Mouse (Mus musculus) bone marrow, adult 2 months (tissue): ENCODE measurements around the gene Magea2. TPM values are rescaled to one million over a fixed set of nuclear protein-coding genes. Genes with fewer than 3 reads are reported as not detected.
"Not testable (repeated sequence)": the region's sequence is repeated elsewhere in the genome, so short reads cannot be mapped to it uniquely, and the experiment has no call there.

ENCODE experiments used
- H3K27ac ChIP-seq: fragments of 200-500 bp; 2 replicates; pipeline ENCODE4 v1.5.1; 2012; ENCODE audit warnings: low read depth, mild to moderate bottlenecking, control low read depth, inconsistent platforms, low read length; ENCODE audit not compliant: control insufficient read depth, poor library complexity, insufficient read depth
- H3K4me1 ChIP-seq: fragments of 200-500 bp; 2 replicates; pipeline ENCODE4 v1.6.1; 2011; ENCODE audit warnings: low read length; ENCODE audit not compliant: control insufficient read depth, insufficient read depth
- H3K4me3 ChIP-seq: fragments of 200-500 bp; replicated peaks from 2 replicates; pipeline ENCODE3; 2011; ENCODE audit warnings: mild to moderate bottlenecking, low read depth, low read length, control low read depth; ENCODE audit not compliant: control insufficient read depth
- CTCF ChIP-seq: fragments of 200-500 bp; IDR thresholded peaks from 2 replicates; pipeline ENCODE4 v1.5.1; 2011; ENCODE audit warnings: low read length, control low read depth; ENCODE audit not compliant: control insufficient read depth, insufficient read depth
- POLR2A ChIP-seq: fragments of 200-500 bp; IDR thresholded peaks from 2 replicates; pipeline ENCODE4 v1.6.1; 2011; ENCODE audit warnings: low read depth, mild to moderate bottlenecking, control low read depth, low read length, borderline replicate concordance; ENCODE audit not compliant: control insufficient read depth
- WGBS: fragments of 180-500 bp; shearing (Covaris S2); methylation state at CpG from one replicate; pipeline ENCODE4 v1.1.7; 2018; 5-methylcytosine and 5-hydroxymethylcytosine counted together
- polyA plus RNA-seq: library from polyadenylated mRNA; stranded (reverse); fragments of >200 nt; gene quantifications from 2 replicates; pipeline ENCODE4 v1.2.4, GENCODE M21; 2011; ENCODE audit warnings: low replicate concordance; ENCODE audit not compliant: missing spikeins, insufficient read depth, insufficient read length

Magea2 gene
- not detected in 2 replicates for polyA plus RNA-seq

DNA sequence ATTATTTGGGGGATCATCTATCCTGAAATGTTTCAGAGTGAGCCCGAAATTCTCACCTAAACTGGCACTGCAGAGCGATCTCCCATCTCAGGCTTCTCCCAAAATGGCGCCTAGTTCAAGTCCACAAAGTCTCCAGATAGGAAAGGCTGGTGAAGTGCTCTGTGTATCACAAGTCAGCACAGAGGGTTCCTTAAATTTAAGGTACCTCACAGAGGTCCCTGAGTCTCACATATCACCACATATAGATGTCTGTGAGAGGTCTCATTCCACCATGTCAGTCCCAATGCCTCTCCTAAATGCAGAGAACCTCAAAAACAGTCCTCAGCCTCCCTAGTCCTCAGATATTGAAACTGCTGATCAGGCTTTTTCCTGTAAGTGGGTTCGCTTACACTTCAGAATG, at the start of gene Magea2:
TSS of gene Magea2 (minus strand) at position 101 of the 400 bp plus-strand sequence.
- not testable (repeated sequence) for H3K4me1 ChIP-seq, H3K27ac ChIP-seq, H3K4me3 ChIP-seq
- 77% methylated on average over 4 of the region's 4 CpGs for WGBS

DNA sequence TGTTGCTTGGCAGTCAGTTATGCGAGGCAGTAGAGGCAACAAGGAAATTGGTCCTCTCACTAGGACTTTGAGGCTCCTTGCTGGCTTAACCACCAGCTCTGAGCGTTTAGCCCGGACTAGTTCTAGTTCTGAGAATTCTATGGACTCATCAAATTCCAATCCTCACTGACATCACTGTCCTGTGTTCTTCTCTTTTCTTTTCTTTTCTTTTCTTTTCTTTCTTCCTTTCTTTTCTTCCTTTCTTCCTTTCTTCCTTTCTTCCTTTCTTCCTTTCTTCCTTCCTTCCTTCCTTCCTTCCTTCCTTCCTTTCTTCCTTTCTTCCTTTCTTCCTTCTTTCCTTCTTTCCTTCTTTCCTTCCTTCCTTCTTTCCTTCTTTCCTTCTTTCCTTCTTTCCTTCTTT, 34.8 kb upstream of the Magea2 start, which contains the start of gene Cldn34b2:
TSS of gene Cldn34b2 (minus strand) at position 101 of the 400 bp plus-strand sequence.
- H3K4me3 ChIP-seq, H3K4me1 ChIP-seq, H3K27ac ChIP-seq: not testable (repeated sequence)
- WGBS: 76% methylated on average over 3 of the region's 3 CpGs

DNA sequence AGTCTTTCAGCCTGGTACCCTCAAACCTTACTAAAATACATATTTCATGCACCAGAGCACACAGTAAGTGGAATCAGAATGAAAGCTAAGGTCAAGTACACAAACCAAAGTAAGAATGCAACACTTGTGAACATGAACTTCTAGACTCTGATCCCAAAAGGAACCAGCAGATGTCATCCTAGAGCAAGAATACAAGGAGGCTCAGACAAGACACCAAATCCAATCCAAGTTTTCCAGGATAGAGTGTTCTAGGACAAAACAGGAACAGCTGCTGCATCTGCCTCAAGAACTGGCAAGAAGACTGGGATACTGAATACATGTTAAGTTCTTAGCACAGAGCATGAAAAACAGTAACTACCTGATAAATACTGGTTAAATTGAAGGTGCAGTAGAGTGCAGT, 4.6 kb upstream of the Magea2 start:
- no peak for TF ChIP-seq CTCF
- no peak for TF ChIP-seq POLR2A
- Histone ChIP-seq H3K4me3 (no peak overlapping the region), H3K27ac (no peak overlapping the region), H3K4me1 (no peaks in the 10 kb centered on the region)

DNA sequence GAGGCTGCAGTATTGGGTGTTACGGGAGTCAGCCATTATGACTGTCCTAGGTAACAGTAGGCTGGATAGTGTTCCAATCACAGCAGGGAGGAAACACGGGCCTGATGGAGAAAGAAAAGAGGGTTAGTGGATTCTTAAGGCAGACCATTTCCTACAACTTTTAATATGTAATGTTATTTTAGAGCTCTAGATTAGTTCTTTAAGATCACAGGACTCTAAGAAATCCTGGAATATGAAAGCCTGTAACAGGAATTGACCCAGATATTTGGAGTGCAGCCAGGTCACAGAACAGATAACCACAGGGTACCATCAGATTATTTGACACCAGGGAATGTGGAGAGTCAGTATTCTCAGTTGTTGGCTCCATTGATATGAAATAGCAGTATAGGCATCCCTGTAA, 3.8 kb downstream of the Magea2 start, which contains the start of gene Magea1:
TSS of gene Magea1 (minus strand) at position 101 of the 400 bp plus-strand sequence.
- WGBS: 67% methylated on average over 1 of the region's 2 CpGs
- not testable (repeated sequence) for H3K27ac ChIP-seq, H3K4me1 ChIP-seq, H3K4me3 ChIP-seq

DNA sequence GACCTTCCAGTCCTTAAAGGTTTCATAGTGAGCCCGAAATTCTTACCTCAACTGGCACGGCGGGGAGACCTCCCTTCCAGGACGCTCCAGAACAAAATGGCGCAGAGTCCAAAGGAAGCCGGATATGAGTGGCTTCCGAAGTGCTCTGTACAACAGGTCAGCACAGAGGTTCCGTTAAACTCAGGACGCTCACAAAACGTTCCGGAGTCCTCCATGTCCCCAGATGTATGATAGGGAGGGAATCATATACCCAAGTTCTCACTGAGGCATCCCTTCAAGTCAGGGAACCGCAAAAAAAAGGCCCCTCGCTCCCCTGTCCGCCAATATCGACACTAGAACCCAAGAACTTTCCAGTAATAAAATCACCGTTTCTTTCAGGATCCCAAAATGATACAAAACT, 30.4 kb downstream of the Magea2 start, which contains the start of gene Magea5:
TSS of gene Magea5 (minus strand) at position 101 of the 400 bp plus-strand sequence.
- not testable (repeated sequence) for H3K27ac ChIP-seq, H3K4me1 ChIP-seq, H3K4me3 ChIP-seq
- WGBS: 81% methylated on average over 14 of the region's 16 CpGs

DNA sequence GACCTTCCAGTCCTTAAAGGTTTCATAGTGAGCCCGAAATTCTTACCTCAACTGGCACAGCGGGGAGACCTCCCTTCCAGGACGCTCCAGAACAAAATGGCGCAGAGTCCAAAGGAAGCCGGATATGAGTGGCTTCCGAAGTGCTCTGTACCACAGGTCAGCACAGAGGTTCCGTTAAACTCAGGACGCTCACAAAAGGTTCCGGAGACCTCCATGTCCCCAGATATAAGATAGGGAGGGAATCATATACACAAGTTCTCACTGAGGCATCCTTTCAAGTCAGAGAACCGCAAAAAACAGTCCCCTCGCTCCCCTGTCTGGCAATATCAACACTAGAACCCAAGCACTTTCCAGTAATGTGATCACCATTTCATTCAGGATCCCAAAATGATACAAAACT, 97.7 kb downstream of the Magea2 start, which contains the start of gene Magea8:
TSS of gene Magea8 (minus strand) at position 101 of the 400 bp plus-strand sequence.
- WGBS: 86% methylated on average over 11 of the region's 11 CpGs
- not testable (repeated sequence) for H3K4me1 ChIP-seq, H3K4me3 ChIP-seq, H3K27ac ChIP-seq

Other genes starting within 250 kb of the Magea2 start
- gene Cldn34b1, start 203.4 kb downstream of the Magea2 start, polyA plus RNA-seq: not detected in 2 replicates
- not detected in 2 replicates for gene Magea6, start 157.7 kb downstream of the Magea2 start, polyA plus RNA-seq
- gene Magea3, start 144.2 kb downstream of the Magea2 start, polyA plus RNA-seq: not detected in 2 replicates
- gene Magea8, start 97.8 kb downstream of the Magea2 start, polyA plus RNA-seq: not detected in 2 replicates
- gene Magea5, start 30.5 kb downstream of the Magea2 start, polyA plus RNA-seq: not detected in 2 replicates
- gene Magea1, start 3.9 kb downstream of the Magea2 start, polyA plus RNA-seq: not detected in 2 replicates
- 1.4 TPM in 1 of 2 replicates, not detected in the other for gene Cldn34b2, start 34.7 kb upstream of the Magea2 start, polyA plus RNA-seq
- 133 and 282 TPM in 2 replicates for gene Sat1, start 122.8 kb upstream of the Magea2 start, polyA plus RNA-seq
- 9.3 and 32.8 TPM in 2 replicates for gene Acot9, start 168.8 kb upstream of the Magea2 start, polyA plus RNA-seq
- gene Prdx4, start 247.1 kb upstream of the Magea2 start, polyA plus RNA-seq: 14.2 and 27.3 TPM in 2 replicates